Mouse (Mus musculus) limb, embryonic 15.5 days (tissue): ENCODE data around the gene Gm45618. TPM values are rescaled to one million over a fixed set of nuclear protein-coding genes. Genes with fewer than 3 reads are reported as not detected.
A peak's percentile ranks its signal among the peaks of the same experiment; 100 is the strongest.

Experiments
- ATAC-seq: fragments of 200-750 bp; cut with Nextera tagmentation; 2 replicates; pipeline ENCODE4 v1.8.0; 2017; ENCODE audit warnings: low read depth, moderate TSS enrichment; ENCODE audit not compliant: insufficient number of reproducible peaks, low FRiP score, low TSS enrichment
- H3K27ac ChIP-seq: fragments of 300-500 bp; sonication (generic); 2 replicates; pipeline ENCODE4 v1.5.1; 2015; ENCODE audit warnings: moderate library complexity, mild to moderate bottlenecking, inconsistent platforms
- H3K27me3 ChIP-seq: fragments of 300-500 bp; sonication (generic); 2 replicates; pipeline ENCODE4 v1.6.1; 2015; ENCODE audit warnings: inconsistent platforms
- H3K36me3 ChIP-seq: fragments of 300-500 bp; sonication (generic); 2 replicates; pipeline ENCODE4 v1.6.1; 2015; ENCODE audit warnings: inconsistent platforms
- H3K4me1 ChIP-seq: fragments of 300-500 bp; sonication (generic); 2 replicates; pipeline ENCODE4 v1.6.1; 2015; ENCODE audit warnings: inconsistent platforms
- H3K4me2 ChIP-seq: fragments of 300-500 bp; sonication (generic); 2 replicates; pipeline ENCODE4 v1.6.1; 2015; ENCODE audit warnings: mild to moderate bottlenecking, inconsistent platforms
- H3K4me3 ChIP-seq: fragments of 300-500 bp; sonication (generic); 2 replicates; pipeline ENCODE4 v1.5.1; 2015; ENCODE audit warnings: mild to moderate bottlenecking, inconsistent platforms
- H3K9ac ChIP-seq: fragments of 300-500 bp; sonication (generic); 2 replicates; pipeline ENCODE4 v1.6.1; 2015; ENCODE audit warnings: inconsistent platforms
- H3K9me3 ChIP-seq: fragments of 300-500 bp; sonication (generic); 2 replicates; pipeline ENCODE4 v1.6.1; 2016; ENCODE audit warnings: inconsistent platforms
- WGBS: fragments of 180-500 bp; shearing (Covaris S2); methylation state at CpG from one replicate; pipeline ENCODE4 v1.1.7; 2015; 5-methylcytosine and 5-hydroxymethylcytosine counted together
- polyA plus RNA-seq: library from polyadenylated mRNA; unstranded; fragments of >200 nt; fragmentation: Nextera tagmentation; extraction: Ambion mirVana; gene quantifications from 2 replicates; pipeline ENCODE4 v1.2.1, GENCODE M21; 2015

Gm45618 gene
- polyA plus RNA-seq, 1 experiment from 2014 or later = not detected

GRCm38 (mm10) chr7:142081736-142082135 is 38.8 kb downstream of the Gm45618 start:
- Histone ChIP-seq H3K9me3 (no peaks in the 10 kb centered on the region), H3K4me2 (peak overlapping the region; percentile 45), H3K27ac (no peak overlapping the region), H3K27me3 (peaks cover 74% of the 10 kb centered on the region), H3K9ac (no peak overlapping the region), H3K36me3 (peaks cover 6% of the 10 kb centered on the region; the same call in 1 of the 2 replicates), H3K4me3 (peak overlapping the region; percentile 29), H3K4me1 (peaks cover 32% of the 10 kb centered on the region)
- WGBS = 27% methylated on average over 15 of the region's 17 CpGs
- ATAC-seq = no peak

DNA sequence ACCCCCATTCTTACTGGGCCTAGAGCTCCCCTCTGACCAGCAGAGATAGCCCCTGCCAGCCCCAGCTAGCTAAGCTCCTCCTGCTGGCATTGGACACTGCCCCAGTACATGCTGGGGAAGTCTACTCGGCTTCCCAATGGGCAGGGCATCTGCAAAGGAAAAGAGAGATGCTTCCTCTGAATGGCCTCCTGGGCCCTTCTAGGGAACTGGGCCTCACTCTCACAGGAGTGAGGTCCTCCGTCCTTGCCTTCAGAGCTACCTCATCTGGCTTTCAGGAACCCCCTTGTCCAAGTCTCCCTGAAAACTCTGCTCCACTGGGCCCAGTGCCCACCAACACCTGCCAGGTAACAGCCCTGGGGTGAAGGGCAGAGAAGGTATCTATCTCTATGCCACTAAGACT is 39.7 kb downstream of the Gm45618 start:
- Histone ChIP-seq H3K4me2 (no peak overlapping the region), H3K4me1 (peaks cover 32% of the 10 kb centered on the region), H3K36me3 (0 out of 2 replicates have a peak, but pooled peaks cover 6% of the 10 kb centered on the region), H3K9me3 (no peaks in the 10 kb centered on the region), H3K4me3 (no peak overlapping the region), H3K27ac (no peak overlapping the region), H3K9ac (no peak overlapping the region), H3K27me3 (peaks cover 73% of the 10 kb centered on the region)
- no peak for ATAC-seq
- 56% methylated on average over 2 of the region's 2 CpGs for WGBS

GRCm38 (mm10) chr7:142079365-142079764 is 41.2 kb downstream of the Gm45618 start:
- Histone ChIP-seq H3K9me3 (no peaks in the 10 kb centered on the region), H3K4me3 (no peak overlapping the region), H3K9ac (no peak overlapping the region), H3K27me3 (peaks cover 70% of the 10 kb centered on the region), H3K36me3 (0 out of 2 replicates have a peak, but pooled peaks cover 6% of the 10 kb centered on the region), H3K27ac (no peak overlapping the region), H3K4me1 (peaks cover 21% of the 10 kb centered on the region), H3K4me2 (no peak overlapping the region)
- ATAC-seq = no peak
- 47% methylated on average over 5 of the region's 5 CpGs for WGBS

DNA sequence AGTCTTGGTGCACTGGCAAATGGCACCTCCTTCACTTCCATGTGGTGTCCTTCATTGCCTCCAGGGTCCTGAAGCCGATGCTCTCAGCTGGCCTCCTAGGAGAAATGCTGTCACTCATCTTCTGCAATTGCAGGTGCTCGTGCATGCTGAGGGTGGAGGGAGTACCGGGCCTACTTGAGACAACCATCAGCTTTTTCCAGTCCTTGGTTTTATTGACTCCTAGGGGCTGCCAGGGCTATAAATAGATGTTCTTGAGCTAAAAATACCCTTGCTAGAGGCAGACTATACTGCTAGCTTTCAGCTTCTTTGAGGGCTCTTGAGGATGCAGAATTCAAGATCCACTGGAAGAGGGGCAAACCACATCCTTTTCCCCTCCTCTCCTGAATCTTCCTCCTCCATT is 43.4 kb downstream of the Gm45618 start:
- Histone ChIP-seq H3K4me1 (peaks cover 5% of the 10 kb centered on the region), H3K4me2 (no peak overlapping the region), H3K27me3 (peaks cover 52% of the 10 kb centered on the region), H3K27ac (no peak overlapping the region), H3K9me3 (no peaks in the 10 kb centered on the region), H3K4me3 (no peak overlapping the region), H3K36me3 (no peaks in the 10 kb centered on the region), H3K9ac (no peak overlapping the region)
- WGBS = 56% methylated on average over 3 of the region's 3 CpGs
- no peak for ATAC-seq

DNA sequence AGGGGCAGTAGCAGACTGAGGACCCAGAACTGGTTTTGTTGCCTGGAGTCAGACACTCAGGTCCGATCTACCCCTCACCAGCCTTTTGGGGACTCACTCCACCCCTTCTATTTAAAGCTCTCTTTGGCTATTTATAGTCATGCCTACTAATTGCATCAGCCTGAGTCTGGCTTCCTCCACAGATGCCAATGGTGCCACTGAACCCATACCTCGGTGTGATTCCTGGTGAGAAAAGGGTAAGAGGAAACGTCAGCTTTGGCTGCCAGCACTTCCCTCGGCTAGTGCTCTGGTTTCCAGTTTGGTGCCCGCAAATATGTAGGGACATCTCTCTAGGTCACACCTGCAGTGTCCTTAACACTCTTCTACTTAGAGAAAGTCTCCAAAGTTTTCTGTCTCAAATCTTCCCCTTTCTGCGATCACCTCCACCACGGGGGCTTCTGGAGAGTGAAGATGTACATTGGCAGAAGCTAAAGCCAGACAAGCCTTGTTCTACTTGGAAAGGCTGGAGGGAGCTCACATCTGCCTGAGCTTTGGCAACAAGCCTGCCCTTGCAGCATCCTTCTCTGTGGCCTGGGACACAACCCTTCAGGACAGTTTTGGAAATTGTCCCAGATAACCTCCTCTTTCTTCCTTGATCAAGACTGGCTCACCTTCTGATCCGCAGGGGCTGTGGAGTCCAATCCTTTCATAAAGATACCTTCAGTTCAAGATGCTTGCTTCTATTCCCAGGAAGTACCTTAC is 46.2 kb downstream of the Gm45618 start:
- Histone ChIP-seq H3K27me3 (peaks cover 48% of the 10 kb centered on the region), H3K9ac (no peak overlapping the region), H3K4me1 (no peaks in the 10 kb centered on the region), H3K27ac (no peak overlapping the region), H3K4me2 (no peak overlapping the region), H3K36me3 (no peaks in the 10 kb centered on the region), H3K9me3 (no peaks in the 10 kb centered on the region), H3K4me3 (no peak overlapping the region)
- 62% methylated on average over 8 of the region's 8 CpGs for WGBS
- ATAC-seq = no peak

DNA sequence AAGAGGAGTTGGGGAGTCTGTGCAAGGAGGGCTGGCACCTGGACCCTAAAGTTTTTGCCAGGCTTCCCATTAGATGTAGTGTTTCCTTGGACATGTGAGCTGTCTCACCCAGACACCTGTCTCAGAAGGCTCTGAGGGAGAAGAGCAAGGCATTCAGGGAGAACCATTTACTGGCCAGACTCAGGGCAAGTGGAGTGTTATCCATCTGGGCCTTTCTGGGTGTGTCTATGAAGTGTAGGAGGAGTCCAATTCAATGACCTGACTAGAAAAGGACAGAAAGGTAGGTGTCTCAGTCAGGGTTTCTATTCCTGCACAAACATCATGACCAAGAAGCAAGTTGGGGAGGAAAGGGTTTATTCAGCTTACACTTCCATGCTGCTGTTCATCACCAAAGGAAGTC is 48.8 kb downstream of the Gm45618 start:
- no peaks in the 10 kb centered on the region for H3K4me1 ChIP-seq
- no peak for ATAC-seq
- H3K27ac ChIP-seq = no peak overlapping the region
- H3K4me2 ChIP-seq = no peak overlapping the region
- H3K27me3 ChIP-seq = peaks cover 48% of the 10 kb centered on the region
- no peaks in the 10 kb centered on the region for H3K36me3 ChIP-seq
- H3K9ac ChIP-seq = no peak overlapping the region
- no peaks in the 10 kb centered on the region for H3K9me3 ChIP-seq
- no peak overlapping the region for H3K4me3 ChIP-seq

DNA sequence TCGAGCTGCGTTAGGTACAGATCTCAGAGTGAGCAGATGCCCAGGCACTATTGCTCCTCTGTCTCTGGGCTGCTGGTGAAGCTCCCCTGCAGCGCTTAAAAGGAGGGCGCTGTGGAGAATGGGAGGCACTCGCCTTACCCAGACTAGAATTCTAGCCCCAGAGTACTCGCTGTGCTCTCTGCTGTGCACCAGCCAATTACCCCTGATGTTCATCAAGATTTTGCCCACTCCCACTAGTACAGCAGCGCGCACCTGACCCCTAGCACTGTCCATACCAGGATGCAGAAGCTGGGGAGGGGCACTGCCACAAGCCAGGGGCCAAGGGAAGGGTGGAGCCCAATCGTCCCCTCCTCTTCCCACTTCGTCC is 49.3 kb downstream of the Gm45618 start:
- Histone ChIP-seq H3K27ac (no peak overlapping the region), H3K9ac (no peak overlapping the region), H3K4me3 (no peak overlapping the region), H3K4me2 (no peak overlapping the region), H3K27me3 (peaks cover 48% of the 10 kb centered on the region), H3K36me3 (no peaks in the 10 kb centered on the region), H3K9me3 (no peaks in the 10 kb centered on the region), H3K4me1 (no peaks in the 10 kb centered on the region)
- no peak for ATAC-seq
- WGBS = 7% methylated on average over 10 of the region's 10 CpGs

DNA sequence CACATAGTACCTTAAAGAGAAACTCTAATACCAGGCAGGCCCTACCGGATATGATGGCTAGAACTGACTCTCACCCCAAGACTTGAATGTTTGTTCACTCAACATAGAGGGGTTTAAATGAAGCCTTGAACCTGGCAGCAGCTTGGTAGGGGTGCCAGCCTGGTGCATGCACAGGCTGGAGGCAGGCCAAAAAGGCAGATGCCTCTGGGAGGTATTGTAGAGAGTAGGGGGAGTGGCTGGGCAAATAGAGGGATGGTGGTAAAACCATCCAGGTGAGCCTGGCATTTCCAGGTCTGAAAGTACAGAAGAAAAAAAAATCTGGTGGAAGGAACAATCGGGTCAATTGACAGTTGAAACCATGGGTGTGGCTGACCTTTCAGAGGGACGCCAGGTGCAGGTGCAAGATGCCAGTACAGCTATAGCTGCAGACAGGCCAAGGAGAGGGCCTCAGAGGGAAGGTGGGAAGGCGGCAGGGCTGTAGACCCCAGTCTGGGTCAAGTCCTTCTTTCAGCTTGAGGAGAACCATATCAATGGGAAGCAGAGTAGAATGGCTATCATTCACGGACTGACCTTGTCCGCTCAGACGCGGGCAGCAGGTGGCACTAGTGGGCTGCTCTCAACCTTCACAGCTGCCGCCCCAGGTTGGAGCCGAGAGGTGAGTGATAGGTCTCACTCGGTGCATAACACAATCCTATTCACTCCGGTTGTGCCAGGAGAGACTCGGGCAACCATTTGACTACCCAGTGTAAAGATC is 49.9 kb downstream of the Gm45618 start:
- Histone ChIP-seq H3K9me3 (no peaks in the 10 kb centered on the region), H3K4me3 (no peak overlapping the region), H3K4me1 (no peaks in the 10 kb centered on the region), H3K9ac (no peak overlapping the region), H3K4me2 (no peak overlapping the region), H3K36me3 (no peaks in the 10 kb centered on the region), H3K27ac (no peak overlapping the region), H3K27me3 (peaks cover 48% of the 10 kb centered on the region)
- ATAC-seq = peak; percentile 58; the same call in 1 of the 2 replicates
- WGBS = 16% methylated on average over 13 of the region's 13 CpGs

Other genes with a start within 250 kb of the Gm45618 start
- gene Tollip, start 202.2 kb downstream of the Gm45618 start, polyA plus RNA-seq = 47.5 and 50.3 TPM in 2 replicates
- gene Brsk2, start 171.0 kb downstream of the Gm45618 start, polyA plus RNA-seq = 0.55 and 0.95 TPM in 2 replicates
- gene Mob2, start 59.7 kb downstream of the Gm45618 start, polyA plus RNA-seq = 78.2 and 82.2 TPM in 2 replicates
- gene Dusp8, start 24.9 kb downstream of the Gm45618 start, polyA plus RNA-seq = 5.5 and 6.9 TPM in 2 replicates
- gene Gm39115, start 15.3 kb upstream of the Gm45618 start, polyA plus RNA-seq = not detected in 2 replicates
- gene Gm45337, start 23.9 kb upstream of the Gm45618 start, polyA plus RNA-seq = not detected in 2 replicates
- not detected in 2 replicates for gene Gm29735, start 36.4 kb upstream of the Gm45618 start, polyA plus RNA-seq
- not detected in 2 replicates for gene Gm4553, start 45.0 kb upstream of the Gm45618 start, polyA plus RNA-seq
- gene Krtap5-2, start 55.3 kb upstream of the Gm45618 start, polyA plus RNA-seq = not detected in 2 replicates
- not detected in 2 replicates for gene Gm10153, start 69.7 kb upstream of the Gm45618 start, polyA plus RNA-seq
- gene Krtap5-3, start 80.6 kb upstream of the Gm45618 start, polyA plus RNA-seq = not detected in 2 replicates
- gene Gm7579, start 91.1 kb upstream of the Gm45618 start, polyA plus RNA-seq = not detected in 2 replicates
- not detected in 2 replicates for gene Krtap5-5, start 109.2 kb upstream of the Gm45618 start, polyA plus RNA-seq
- gene Gm40460, start 120.3 kb upstream of the Gm45618 start, polyA plus RNA-seq = not detected in 2 replicates
- gene Gm2431, start 137.6 kb upstream of the Gm45618 start, polyA plus RNA-seq = not detected in 2 replicates
- not detected in 2 replicates for gene Gm4559, start 153.6 kb upstream of the Gm45618 start, polyA plus RNA-seq
- not detected in 2 replicates for gene Krtap5-1, start 176.4 kb upstream of the Gm45618 start, polyA plus RNA-seq
- not detected in 2 replicates for gene Krtap5-4, start 182.8 kb upstream of the Gm45618 start, polyA plus RNA-seq